Mouse (Mus musculus): ENCODE measurements around the gene Mfrp. TPM values are rescaled to one million over a fixed set of nuclear protein-coding genes. Genes with fewer than 3 reads are reported as not detected.

The Mfrp gene
- 0.22 TPM in 1 of 2 replicates, not detected in the other for polyA plus RNA-seq (2015; fragmentation: Nextera tagmentation; extraction: Ambion mirVana)

DNA sequence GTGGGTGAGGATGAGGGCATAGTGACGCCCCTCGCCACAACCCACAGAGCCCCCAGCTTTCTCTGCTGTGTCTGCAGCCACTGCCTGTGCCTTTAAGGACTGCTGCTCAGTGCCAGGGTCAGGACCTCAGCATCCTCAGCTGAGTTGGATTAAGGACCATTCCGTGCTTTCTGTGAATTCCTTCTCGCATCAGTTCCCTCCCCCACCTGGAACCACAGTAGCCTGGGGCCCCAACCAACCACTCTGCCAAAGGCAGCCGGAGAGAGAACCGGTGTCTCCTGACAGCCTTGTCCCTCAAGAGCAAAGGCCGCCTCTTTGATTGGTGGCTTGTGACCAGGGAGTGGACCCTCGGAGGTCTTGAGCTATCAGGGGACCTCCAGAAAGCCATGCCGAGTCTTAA is at the start of gene Mfrp:
Gene Mfrp (plus strand): TSS at position 240 of the 400 bp plus-strand sequence.
- H3K4me3 ChIP-seq: no peak within 1 kb of the TSS
- no peaks in the 10 kb centered on the region for H3K27me3 ChIP-seq
- ATAC-seq (ENCODE audit: low FRiP score): no peak
- no peaks in the 10 kb centered on the region for H3K9me3 ChIP-seq
- H3K9ac ChIP-seq: no peak within 1 kb of the TSS
- H3K4me2 ChIP-seq: no peak within 1 kb of the TSS
- peaks cover 13% of the 10 kb centered on the region for H3K4me1 ChIP-seq (replicated peaks)
- WGBS: 73% methylated on average over 9 of the region's 9 CpGs
- H3K36me3 ChIP-seq: peaks cover 8% of the 10 kb centered on the region
- H3K27ac ChIP-seq: no peak within 1 kb of the TSS

DNA sequence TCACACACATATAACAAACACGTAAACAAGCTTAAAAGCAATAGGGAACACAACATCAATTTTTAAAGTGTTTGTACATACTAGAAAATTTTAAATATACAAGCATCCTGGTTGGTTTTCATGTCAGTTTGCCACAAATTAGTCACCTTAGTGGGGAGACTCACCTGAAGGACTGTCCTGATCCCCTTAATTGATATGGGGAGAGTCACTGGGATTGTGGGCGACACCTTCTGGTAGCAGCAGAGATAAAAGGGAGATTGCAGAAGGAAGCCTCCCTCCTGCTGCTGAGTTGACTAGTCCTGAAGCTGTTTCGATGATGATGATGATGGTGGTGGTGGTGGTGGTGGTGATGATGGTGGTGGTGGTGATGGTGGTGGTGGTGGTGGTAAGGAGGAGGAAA is 48.7 kb upstream of the Mfrp start:
- 0 out of 2 replicates have a peak, but pooled peaks cover 4% of the 10 kb centered on the region for H3K27me3 ChIP-seq
- no peak overlapping the region for H3K9ac ChIP-seq
- H3K4me1 ChIP-seq (replicated peaks): no peaks in the 10 kb centered on the region
- no peak overlapping the region for H3K4me2 ChIP-seq
- H3K36me3 ChIP-seq: no peaks in the 10 kb centered on the region
- WGBS: 70% methylated on average over 3 of the region's 3 CpGs
- no peak overlapping the region for H3K27ac ChIP-seq
- no peaks in the 10 kb centered on the region for H3K9me3 ChIP-seq
- ATAC-seq (ENCODE audit: low FRiP score): no peak
- no peak overlapping the region for H3K4me3 ChIP-seq

DNA sequence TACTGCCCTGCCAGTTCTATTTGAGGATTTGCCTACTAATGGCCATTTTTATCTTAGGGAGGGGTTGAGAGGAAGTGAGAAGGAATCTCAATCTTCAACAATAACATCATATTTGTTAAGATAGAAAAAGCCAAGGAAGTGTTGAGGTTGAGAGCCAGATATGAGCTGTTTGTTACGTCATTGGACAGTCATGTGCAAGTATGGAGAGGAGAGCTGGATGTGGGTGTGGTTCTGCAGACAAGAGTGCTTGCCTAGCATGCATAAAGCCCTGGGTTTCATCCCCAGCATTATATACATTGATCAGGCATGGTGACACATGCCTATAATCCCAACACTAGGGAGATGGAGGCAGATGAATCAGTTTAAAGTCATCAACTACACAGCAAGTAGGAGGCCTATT is 47.6 kb upstream of the Mfrp start:
- WGBS: 77% methylated on average over 1 of the region's 1 CpGs
- Histone ChIP-seq H3K9me3 (no peaks in the 10 kb centered on the region), H3K27me3 (0 out of 2 replicates have a peak, but pooled peaks cover 4% of the 10 kb centered on the region), H3K27ac (no peak overlapping the region), H3K4me1 (replicated peaks) (no peaks in the 10 kb centered on the region), H3K4me2 (no peak overlapping the region), H3K9ac (no peak overlapping the region), H3K4me3 (no peak overlapping the region), H3K36me3 (no peaks in the 10 kb centered on the region)
- ATAC-seq (ENCODE audit: low FRiP score): no peak

DNA sequence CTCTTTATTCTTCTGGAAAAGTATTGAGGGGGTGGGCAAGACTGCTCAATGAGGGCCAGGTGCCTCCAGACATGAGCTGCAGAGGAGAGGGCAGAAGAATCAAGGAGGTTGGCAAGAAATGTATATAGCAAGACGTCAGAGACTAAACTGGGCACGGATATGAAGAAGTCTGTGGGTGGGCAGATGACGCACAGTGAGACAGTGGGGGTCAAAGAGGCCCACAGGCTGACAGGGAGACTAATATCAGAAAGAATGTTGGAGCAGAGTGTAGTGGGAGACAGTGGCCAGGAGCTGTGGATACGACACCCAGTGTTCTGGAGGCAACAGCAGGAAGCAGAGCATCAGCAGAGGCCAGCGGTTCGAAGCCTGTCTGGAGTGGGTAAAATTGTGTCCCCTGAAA is 42.9 kb upstream of the Mfrp start:
- H3K4me3 ChIP-seq: no peak overlapping the region
- no peak overlapping the region for H3K4me2 ChIP-seq
- no peaks in the 10 kb centered on the region for H3K36me3 ChIP-seq
- 0 out of 2 replicates have a peak, but pooled peaks cover 13% of the 10 kb centered on the region for H3K27me3 ChIP-seq
- WGBS: 84% methylated on average over 6 of the region's 6 CpGs
- H3K9me3 ChIP-seq: no peaks in the 10 kb centered on the region
- no peak overlapping the region for H3K27ac ChIP-seq
- H3K9ac ChIP-seq: no peak overlapping the region
- H3K4me1 ChIP-seq (replicated peaks): no peaks in the 10 kb centered on the region
- no peak for ATAC-seq (ENCODE audit: low FRiP score)

GRCm38 (mm10) chr9:44065177-44065576 is 36.4 kb upstream of the Mfrp start:
- Histone ChIP-seq H3K9me3 (no peaks in the 10 kb centered on the region), H3K4me1 (replicated peaks) (peaks cover 10% of the 10 kb centered on the region)

DNA sequence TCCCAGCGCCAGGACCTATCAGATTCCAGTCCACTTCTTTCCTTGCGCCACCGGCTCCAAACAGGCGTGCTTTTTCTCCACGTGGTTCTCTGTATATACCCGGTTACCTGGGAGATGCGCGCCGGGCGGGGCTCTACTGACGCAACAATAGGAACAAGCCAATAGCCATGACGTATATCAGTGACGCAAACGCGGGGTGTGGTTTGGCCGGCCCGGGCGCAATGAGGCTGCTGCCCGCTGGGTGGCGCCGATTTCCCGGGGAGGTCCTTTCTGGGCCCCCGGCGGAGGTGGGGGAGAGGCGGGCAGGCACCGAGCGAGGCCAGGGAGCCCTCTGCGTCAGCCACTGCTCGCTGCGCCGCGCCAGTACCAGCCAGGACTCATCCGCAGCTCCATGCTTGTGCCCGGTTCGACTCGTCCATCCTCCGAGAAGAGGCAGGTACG is 34.7 kb upstream of the Mfrp start, which contains the start of gene Usp2:
Gene Usp2 (plus strand): TSS at position 237 of the 441 bp plus-strand sequence.
- H3K36me3 ChIP-seq: no peaks in the 10 kb centered on the region
- H3K9me3 ChIP-seq: no peaks in the 10 kb centered on the region
- H3K27me3 ChIP-seq: 0 out of 2 replicates have a peak, but pooled peaks cover 7% of the 10 kb centered on the region
- H3K9ac ChIP-seq: peak within 1 kb of the TSS; percentile 74
- H3K4me3 ChIP-seq: peak within 1 kb of the TSS; percentile 47
- peaks cover 24% of the 10 kb centered on the region for H3K4me1 ChIP-seq (replicated peaks)
- H3K27ac ChIP-seq: no peak within 1 kb of the TSS
- ATAC-seq (ENCODE audit: low FRiP score): peak; percentile 98
- WGBS: under 1% methylated on average over 37 of the region's 38 CpGs
- peak within 1 kb of the TSS; percentile 84 for H3K4me2 ChIP-seq

More at GRCm38 (mm10) chr9:44065177-44065576, 36.4 kb upstream of the Mfrp start:
- H3K4me2 ChIP-seq: no peak overlapping the region
- 42% methylated on average over 1 of the region's 1 CpGs for WGBS
- no peak overlapping the region for H3K27ac ChIP-seq
- H3K4me3 ChIP-seq: no peak overlapping the region
- ATAC-seq (ENCODE audit: low FRiP score): no peak
- H3K27me3 ChIP-seq: 0 out of 2 replicates have a peak, but pooled peaks cover 9% of the 10 kb centered on the region
- H3K36me3 ChIP-seq: no peaks in the 10 kb centered on the region
- no peak overlapping the region for H3K9ac ChIP-seq

DNA sequence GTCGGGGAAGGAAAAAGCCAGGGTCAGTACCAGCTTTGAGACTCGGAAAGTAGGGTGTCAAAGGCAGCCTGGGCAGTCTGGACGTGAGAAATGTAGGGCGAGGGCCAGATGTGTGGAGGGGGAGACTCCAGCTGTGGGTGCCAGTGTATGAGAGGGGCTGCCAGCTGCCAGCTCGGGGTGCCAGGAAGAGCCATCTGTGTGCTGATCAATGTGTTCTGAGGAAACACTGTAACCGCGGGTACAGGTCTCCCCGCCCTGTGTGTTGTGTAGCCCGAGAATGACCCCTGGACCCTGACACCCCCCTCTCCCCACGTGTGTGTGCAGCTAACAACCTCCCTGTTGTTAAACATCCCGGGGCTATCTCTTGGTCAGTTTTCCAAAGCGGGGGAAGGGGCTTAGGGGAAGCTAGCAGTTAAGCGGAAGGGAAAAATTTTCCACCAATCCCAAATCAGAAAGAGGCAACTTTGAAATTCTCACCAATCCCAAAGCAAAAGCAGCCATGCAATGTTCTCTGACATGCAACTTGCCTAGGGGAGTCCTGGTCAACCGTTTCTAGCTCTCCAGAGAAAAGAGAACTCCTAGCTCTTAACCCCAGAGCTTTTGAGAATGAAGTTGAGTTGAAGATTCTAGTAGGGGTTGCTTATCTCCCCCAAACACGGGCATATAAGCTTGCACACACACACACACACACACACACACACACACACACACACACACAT is 34.1 kb upstream of the Mfrp start:
- Histone ChIP-seq H3K4me1 (replicated peaks) (peaks cover 30% of the 10 kb centered on the region), H3K9ac (peak overlapping the region; percentile 74), H3K9me3 (no peaks in the 10 kb centered on the region), H3K4me3 (peak overlapping the region; percentile 47), H3K27me3 (0 out of 2 replicates have a peak, but pooled peaks cover 6% of the 10 kb centered on the region), H3K36me3 (no peaks in the 10 kb centered on the region), H3K4me2 (peak overlapping the region; percentile 84), H3K27ac (no peak overlapping the region)
- ATAC-seq (ENCODE audit: low FRiP score): no peak; the same call in none of the 2 replicates
- 7% methylated on average over 14 of the region's 15 CpGs for WGBS

GRCm38 (mm10) chr9:44067960-44068330 is 33.6 kb upstream of the Mfrp start:
- no peak overlapping the region for H3K9ac ChIP-seq
- ATAC-seq (ENCODE audit: low FRiP score): no peak
- peak overlapping the region; percentile 84; the same call in 1 of the 2 replicates for H3K4me2 ChIP-seq
- H3K4me1 ChIP-seq (replicated peaks): peaks cover 36% of the 10 kb centered on the region
- H3K9me3 ChIP-seq: no peaks in the 10 kb centered on the region
- H3K27ac ChIP-seq: no peak overlapping the region
- WGBS: 83% methylated on average over 6 of the region's 6 CpGs
- H3K36me3 ChIP-seq: no peaks in the 10 kb centered on the region
- H3K4me3 ChIP-seq: no peak overlapping the region
- H3K27me3 ChIP-seq: 0 out of 2 replicates have a peak, but pooled peaks cover 1% of the 10 kb centered on the region

- ATAC-seq (ENCODE audit: low FRiP score): no peak
- no peaks in the 10 kb centered on the region for H3K27me3 ChIP-seq
Measured at GRCm38 (mm10) chr9:44069252-44069651, 32.3 kb upstream of the Mfrp start.

GRCm38 (mm10) chr9:44070113-44070843 is 31.3 kb upstream of the Mfrp start:
- 74% methylated on average over 14 of the region's 14 CpGs for WGBS
- Histone ChIP-seq H3K27ac (no peak overlapping the region), H3K9me3 (no peaks in the 10 kb centered on the region), H3K4me3 (no peak overlapping the region), H3K9ac (no peak overlapping the region), H3K4me1 (replicated peaks) (peaks cover 45% of the 10 kb centered on the region), H3K27me3 (no peaks in the 10 kb centered on the region), H3K36me3 (no peaks in the 10 kb centered on the region), H3K4me2 (no peak overlapping the region)
- no peak for ATAC-seq (ENCODE audit: low FRiP score)

More at GRCm38 (mm10) chr9:44069252-44069651, 32.3 kb upstream of the Mfrp start:
- Histone ChIP-seq H3K27ac (no peak overlapping the region), H3K4me3 (no peak overlapping the region), H3K4me1 (replicated peaks) (peaks cover 43% of the 10 kb centered on the region), H3K36me3 (no peaks in the 10 kb centered on the region), H3K9ac (no peak overlapping the region), H3K9me3 (no peaks in the 10 kb centered on the region), H3K4me2 (no peak overlapping the region)
- WGBS: 47% methylated on average over 7 of the region's 7 CpGs

GRCm38 (mm10) chr9:44070844-44071231 is 30.7 kb upstream of the Mfrp start:
- Histone ChIP-seq H3K4me1 (replicated peaks) (peaks cover 50% of the 10 kb centered on the region), H3K27me3 (no peaks in the 10 kb centered on the region), H3K36me3 (no peaks in the 10 kb centered on the region), H3K9ac (0 out of 2 replicates have a peak overlapping the region, but pooled peaks have one; percentile 35), H3K9me3 (no peaks in the 10 kb centered on the region), H3K27ac (peak overlapping the region; percentile 32; the same call in 1 of the 2 replicates), H3K4me2 (no peak overlapping the region), H3K4me3 (no peak overlapping the region)
- ATAC-seq (ENCODE audit: low FRiP score): no peak
- WGBS: 43% methylated on average over 8 of the region's 8 CpGs

GRCm38 (mm10) chr9:44071914-44072598 is 29.5 kb upstream of the Mfrp start:
- Histone ChIP-seq H3K27me3 (no peaks in the 10 kb centered on the region), H3K36me3 (no peaks in the 10 kb centered on the region), H3K4me1 (replicated peaks) (peaks cover 59% of the 10 kb centered on the region), H3K9ac (no peak overlapping the region), H3K4me3 (no peak overlapping the region), H3K4me2 (peak overlapping the region; percentile 35), H3K9me3 (no peaks in the 10 kb centered on the region), H3K27ac (peak overlapping the region; percentile 81)
- 14% methylated on average over 11 of the region's 11 CpGs for WGBS
- peak; percentile 66 for ATAC-seq (ENCODE audit: low FRiP score)

Measured in hindbrain, embryonic 13.5 days (tissue).